Mouse (Mus musculus) midbrain, postnatal 0 days (tissue): ENCODE data around the gene Macf1. TPM values are rescaled to one million over a fixed set of nuclear protein-coding genes. Genes with fewer than 3 reads are reported as not detected.

ENCODE experiments used
- ATAC-seq: fragments of 200-750 bp; cut with Nextera tagmentation; 2 replicates; pipeline ENCODE4 v1.8.0; 2017; ENCODE audit warnings: moderate number of reproducible peaks, mild to moderate bottlenecking, moderate TSS enrichment, moderate library complexity; ENCODE audit not compliant: low FRiP score
- DNase-seq: peaks from one replicate; pipeline ENCODE4 v3.0.0-alpha.2; 2015; ENCODE audit warnings: low spot score
- H3K27ac ChIP-seq: fragments of 300-500 bp; sonication (generic); 2 replicates; pipeline ENCODE4 v1.5.1; 2014; ENCODE audit warnings: low read depth, mild to moderate bottlenecking, low read length, mixed read lengths
- H3K27me3 ChIP-seq: fragments of 300-500 bp; sonication (generic); 2 replicates; pipeline ENCODE4 v1.6.1; 2014; ENCODE audit warnings: low read length, control low read depth, mixed read lengths; ENCODE audit not compliant: insufficient read depth
- H3K36me3 ChIP-seq: fragments of 300-500 bp; sonication (generic); 2 replicates; pipeline ENCODE4 v1.6.1; 2014; ENCODE audit warnings: low read length, control low read depth, mixed read lengths; ENCODE audit not compliant: insufficient read depth
- H3K4me1 ChIP-seq: fragments of 300-500 bp; sonication (generic); 2 replicates; pipeline ENCODE4 v1.6.1; 2014; ENCODE audit warnings: mild to moderate bottlenecking, control low read depth, antibody characterized with exemption, low read length, mixed read lengths; ENCODE audit not compliant: insufficient read depth
- H3K4me2 ChIP-seq: fragments of 300-500 bp; sonication (generic); 2 replicates; pipeline ENCODE4 v1.6.1; 2014; ENCODE audit warnings: low read depth, mild to moderate bottlenecking, low read length, mixed read lengths; ENCODE audit not compliant: poor library complexity, severe bottlenecking
- H3K4me3 ChIP-seq: fragments of 300-500 bp; sonication (generic); 2 replicates; pipeline ENCODE4 v1.5.1; 2014; ENCODE audit warnings: low read depth, mild to moderate bottlenecking, low read length, moderate library complexity
- H3K9ac ChIP-seq: fragments of 300-500 bp; sonication (generic); replicated peaks from 2 replicates; pipeline ENCODE4 v1.6.1; 2014; ENCODE audit warnings: mild to moderate bottlenecking, low read length, moderate library complexity, mixed read lengths; ENCODE audit not compliant: poor library complexity, severe bottlenecking
- H3K9me3 ChIP-seq: fragments of 300-500 bp; sonication (generic); 2 replicates; pipeline ENCODE4 v1.6.1; 2016; ENCODE audit warnings: low read length, control low read depth
- CTCF ChIP-seq: IDR thresholded peaks from 2 replicates; pipeline ENCODE4 v1.5.1; 2016; ENCODE audit warnings: antibody characterized with exemption, mild to moderate bottlenecking
- WGBS: fragments of 180-500 bp; shearing (Covaris S2); extraction: QIAGEN DNeasy Blood & Tissue Kit; methylation state at CpG from one replicate; pipeline ENCODE4 v1.1.7; 2014; 5-methylcytosine and 5-hydroxymethylcytosine counted together
- polyA plus RNA-seq: library from polyadenylated mRNA; unstranded; fragments of >200 nt; fragmentation: Nextera tagmentation; extraction: Ambion mirVana; gene quantifications from 2 replicates; pipeline ENCODE4 v1.2.1, GENCODE M21; 2015
- total RNA-seq: library from RNA; depleted of rRNA; stranded (reverse); fragments of >200 nt; gene quantifications from 2 replicates; pipeline ENCODE4 v1.2.3, GENCODE M21; 2014

Macf1 gene
- total and polyA plus RNA-seq, 2 experiments from 2014 or later, result 73.3 to 338 TPM

DNA sequence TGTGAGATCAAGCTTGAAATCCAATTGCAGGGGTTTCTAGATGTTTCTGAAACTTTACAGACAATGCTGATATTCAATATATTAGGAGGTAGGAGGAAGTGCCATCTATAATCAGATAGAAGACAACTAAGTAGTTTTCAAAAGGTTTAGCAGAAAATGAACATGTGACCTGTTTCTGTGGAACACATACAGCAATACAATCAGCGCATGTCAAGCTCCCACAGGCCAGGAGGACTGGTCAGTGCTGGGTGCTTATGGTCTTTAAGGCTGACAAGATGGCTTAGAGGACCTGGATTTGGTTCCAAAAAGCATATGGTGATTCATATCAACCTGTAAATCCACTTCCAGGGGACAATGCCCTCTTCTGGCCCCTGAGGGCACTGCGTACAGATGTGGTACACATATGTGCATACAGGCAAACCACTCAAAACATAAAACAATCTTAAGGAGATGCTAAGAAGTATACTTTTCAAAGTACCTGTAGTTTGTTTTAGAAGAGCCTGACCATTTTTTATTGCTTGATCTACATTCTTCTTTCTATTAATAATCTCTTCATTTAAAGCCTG, 288.6 kb downstream of the Macf1 start:
- H3K27me3 ChIP-seq, result no peaks in the 10 kb centered on the region
- no peak for DNase-seq
- 97% methylated on average over 2 of the region's 2 CpGs for WGBS
- H3K27ac ChIP-seq, result no peak overlapping the region
- TF ChIP-seq CTCF, result peak; percentile 38; the same call in 1 of the 2 replicates
- no peaks in the 10 kb centered on the region for H3K4me1 ChIP-seq
- no peak overlapping the region for H3K4me2 ChIP-seq
- ATAC-seq, result no peak
- peaks cover 44% of the 10 kb centered on the region for H3K36me3 ChIP-seq
- no peaks in the 10 kb centered on the region for H3K9me3 ChIP-seq
- H3K4me3 ChIP-seq, result no peak overlapping the region
- H3K9ac ChIP-seq, result no peak overlapping the region

DNA sequence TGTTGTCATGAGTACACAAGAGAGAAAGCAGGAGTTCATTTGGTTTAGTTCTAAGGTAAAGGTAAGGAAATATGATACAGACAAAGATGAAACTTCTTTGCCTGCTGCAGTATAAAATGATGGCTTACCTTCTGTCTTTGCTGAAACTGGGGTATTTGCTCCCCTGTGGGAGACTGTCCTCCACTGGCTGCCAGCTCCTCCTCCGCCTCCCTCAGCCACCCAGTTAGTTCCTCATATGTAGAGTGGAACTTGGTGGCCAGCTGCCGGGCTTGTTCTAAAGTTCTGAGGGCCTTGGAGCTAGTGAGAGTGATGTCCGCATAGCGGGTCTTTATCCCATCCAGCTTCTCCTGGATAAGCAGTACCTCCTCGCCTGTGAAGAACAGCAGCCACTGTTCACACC, 289.3 kb downstream of the Macf1 start:
- H3K9ac ChIP-seq, result no peak overlapping the region
- H3K4me2 ChIP-seq, result no peak overlapping the region
- ATAC-seq, result no peak
- H3K4me1 ChIP-seq, result no peaks in the 10 kb centered on the region
- no peaks in the 10 kb centered on the region for H3K27me3 ChIP-seq
- H3K9me3 ChIP-seq, result no peaks in the 10 kb centered on the region
- TF ChIP-seq CTCF, result no peak
- no peak overlapping the region for H3K27ac ChIP-seq
- WGBS, result 80% methylated on average over 5 of the region's 5 CpGs
- peaks cover 49% of the 10 kb centered on the region for H3K36me3 ChIP-seq
- H3K4me3 ChIP-seq, result no peak overlapping the region
- DNase-seq, result no peak

DNA sequence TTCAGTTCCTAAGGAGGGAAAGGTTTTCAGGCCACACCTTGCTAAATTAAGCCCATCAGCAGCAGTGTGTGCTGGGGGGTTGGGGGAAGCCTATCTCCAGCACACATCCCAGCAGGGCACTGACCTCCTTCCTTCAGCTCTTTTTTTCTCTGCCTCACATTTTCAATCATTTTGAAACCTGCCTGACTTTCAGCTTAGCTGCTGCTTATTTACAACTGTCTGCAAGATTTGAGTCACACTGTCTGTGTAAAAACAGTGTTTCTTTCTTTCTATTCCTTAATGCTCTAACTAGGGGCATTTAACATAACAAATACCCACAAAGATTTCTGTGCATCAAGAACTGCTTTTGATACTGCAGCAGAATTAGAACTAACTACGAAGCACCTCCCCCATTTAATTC, 289.9 kb downstream of the Macf1 start:
- peaks cover 48% of the 10 kb centered on the region for H3K36me3 ChIP-seq
- TF ChIP-seq CTCF, result no peak
- 78% methylated on average over 1 of the region's 1 CpGs for WGBS
- no peaks in the 10 kb centered on the region for H3K4me1 ChIP-seq
- ATAC-seq, result no peak
- H3K9ac ChIP-seq, result no peak overlapping the region
- H3K9me3 ChIP-seq, result no peaks in the 10 kb centered on the region
- DNase-seq, result no peak
- H3K4me3 ChIP-seq, result no peak overlapping the region
- H3K4me2 ChIP-seq, result no peak overlapping the region
- no peaks in the 10 kb centered on the region for H3K27me3 ChIP-seq
- no peak overlapping the region for H3K27ac ChIP-seq

DNA sequence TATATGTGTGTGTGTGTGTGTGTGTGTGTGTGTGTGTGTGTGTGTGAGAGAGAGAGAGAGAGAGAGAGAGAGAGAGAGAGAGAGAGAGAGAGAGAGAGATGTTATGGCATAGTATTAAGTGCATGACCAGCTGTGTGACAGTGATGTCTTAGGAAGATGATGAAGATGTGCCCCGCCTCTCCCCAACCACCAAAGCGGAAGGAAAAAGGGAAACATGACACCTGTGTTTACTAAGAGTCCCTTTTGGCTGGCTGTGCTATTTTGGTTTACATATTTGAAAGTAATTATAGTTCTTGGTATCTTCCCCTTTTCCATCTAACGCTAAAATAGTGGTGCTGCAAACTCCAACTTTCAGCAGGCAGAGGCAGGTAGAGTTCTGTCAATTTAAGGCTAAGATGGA, 291.2 kb downstream of the Macf1 start:
- H3K36me3 ChIP-seq, result peaks cover 46% of the 10 kb centered on the region
- no peak overlapping the region for H3K4me2 ChIP-seq
- no peaks in the 10 kb centered on the region for H3K27me3 ChIP-seq
- ATAC-seq (no peak), DNase-seq (no peak)
- TF ChIP-seq CTCF, result no peak
- H3K4me1 ChIP-seq, result no peaks in the 10 kb centered on the region
- H3K4me3 ChIP-seq, result no peak overlapping the region
- no peak overlapping the region for H3K9ac ChIP-seq
- H3K9me3 ChIP-seq, result no peaks in the 10 kb centered on the region
- WGBS, result 94% methylated on average over 3 of the region's 3 CpGs
- no peak overlapping the region for H3K27ac ChIP-seq

DNA sequence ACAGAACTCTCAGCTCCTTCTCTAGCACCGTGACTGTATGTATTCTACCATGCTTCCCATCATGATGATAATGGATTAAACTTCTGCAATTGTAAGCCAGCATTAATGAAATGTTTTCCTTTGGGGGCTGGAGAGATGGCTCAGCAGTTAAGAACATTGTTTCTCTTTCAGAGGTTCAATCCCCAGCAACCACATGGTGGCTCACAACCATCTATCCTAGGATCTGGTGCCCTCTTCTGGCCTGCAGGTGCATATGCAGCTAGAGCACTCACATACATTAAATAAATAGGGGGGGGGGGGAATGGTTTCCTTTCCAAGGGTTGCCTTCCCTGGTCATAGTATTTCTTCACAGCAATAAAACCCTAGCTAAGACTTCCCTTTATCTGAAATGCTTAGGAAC, 292.0 kb downstream of the Macf1 start:
- no peak for ATAC-seq
- H3K4me1 ChIP-seq, result no peaks in the 10 kb centered on the region
- no peaks in the 10 kb centered on the region for H3K27me3 ChIP-seq
- H3K27ac ChIP-seq, result no peak overlapping the region
- no peak for DNase-seq
- no peak overlapping the region for H3K4me3 ChIP-seq
- H3K4me2 ChIP-seq, result no peak overlapping the region
- peak; percentile 72 for TF ChIP-seq CTCF
- no peak overlapping the region for H3K9ac ChIP-seq
- no peaks in the 10 kb centered on the region for H3K9me3 ChIP-seq
- peaks cover 39% of the 10 kb centered on the region for H3K36me3 ChIP-seq
- WGBS, result 56% methylated on average over 1 of the region's 1 CpGs

DNA sequence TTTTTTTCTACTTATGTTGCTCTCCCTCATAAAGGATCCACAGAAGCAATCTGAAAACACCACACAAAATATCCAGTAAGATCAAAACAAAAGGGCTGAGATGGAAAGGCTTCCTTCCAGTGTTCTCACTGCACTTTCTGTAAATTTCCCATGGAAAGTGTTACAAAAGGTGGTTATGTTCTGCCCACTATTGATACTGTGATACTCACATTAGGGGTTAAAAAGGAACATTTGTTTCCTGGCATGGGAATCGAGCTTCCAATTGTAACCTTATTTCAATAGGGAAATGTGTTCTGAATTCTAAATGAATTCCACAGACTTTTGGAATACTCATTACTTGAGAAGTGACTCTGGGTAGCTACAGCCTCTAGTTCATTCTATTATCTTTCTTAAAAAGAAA, 299.1 kb downstream of the Macf1 start:
- Histone ChIP-seq H3K9ac (no peak overlapping the region), H3K36me3 (peaks cover 63% of the 10 kb centered on the region), H3K9me3 (no peaks in the 10 kb centered on the region), H3K4me2 (no peak overlapping the region), H3K27ac (peak overlapping the region; percentile 47; the same call in 1 of the 2 replicates), H3K27me3 (no peaks in the 10 kb centered on the region), H3K4me1 (no peaks in the 10 kb centered on the region), H3K4me3 (no peak overlapping the region)
- no peak for ATAC-seq
- 16% methylated on average over 1 of the region's 1 CpGs for WGBS
- peak; percentile 40 for DNase-seq
- no peak for TF ChIP-seq CTCF
